Mouse (Mus musculus): ENCODE measurements around the gene Tmem145. TPM values are rescaled to one million over a fixed set of nuclear protein-coding genes. Genes with fewer than 3 reads are reported as not detected.

Tmem145 gene
- polyA plus RNA-seq, 1 experiment from 2014 or later, result 14.5 TPM

DNA sequence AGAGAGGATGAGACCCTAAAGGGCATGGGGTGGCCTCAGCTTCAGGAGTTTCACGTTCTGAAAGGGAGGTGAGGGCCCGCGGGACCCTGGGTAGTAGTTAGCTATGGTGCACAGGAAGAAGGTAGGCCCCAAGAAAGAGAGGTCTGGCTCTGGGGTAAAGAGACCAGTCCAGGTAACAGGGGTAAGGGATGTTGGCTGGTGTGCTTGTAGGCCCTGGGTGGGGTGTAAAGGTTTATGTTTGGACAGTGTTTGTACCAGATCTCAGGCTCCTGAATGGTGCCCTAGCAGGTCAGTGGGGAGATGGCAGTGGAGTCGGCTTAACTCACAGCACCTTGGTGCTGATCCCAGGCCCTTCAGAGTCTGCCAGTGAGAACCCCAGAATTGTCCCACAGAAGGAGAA, 36.9 kb upstream of the Tmem145 start:
- H3K27ac ChIP-seq (ENCODE audit: low read depth, low read length), result no peak overlapping the region
- peak overlapping the region; percentile 81 for H3K9ac ChIP-seq (ENCODE audit: low read length)
- H3K36me3 ChIP-seq (ENCODE audit: control insufficient read depth, insufficient read depth, low read length), result peaks cover 32% of the 10 kb centered on the region
- H3K4me3 ChIP-seq (ENCODE audit: low read depth, low read length), result peak overlapping the region; percentile 73
- peak overlapping the region; percentile 80 for H3K4me2 ChIP-seq (ENCODE audit: low read length)
- 49% methylated on average over 4 of the region's 4 CpGs for WGBS
- H3K4me1 ChIP-seq (ENCODE audit: control insufficient read depth, insufficient read depth, low read length), result peaks cover 14% of the 10 kb centered on the region
- no peaks in the 10 kb centered on the region for H3K27me3 ChIP-seq (replicated peaks; ENCODE audit: control insufficient read depth, insufficient read depth, low read length)
- H3K9me3 ChIP-seq (replicated peaks; ENCODE audit: control insufficient read depth, low read length), result no peaks in the 10 kb centered on the region
- DNase-seq (ENCODE audit: low spot score) (no peak), ATAC-seq (no peak)

DNA sequence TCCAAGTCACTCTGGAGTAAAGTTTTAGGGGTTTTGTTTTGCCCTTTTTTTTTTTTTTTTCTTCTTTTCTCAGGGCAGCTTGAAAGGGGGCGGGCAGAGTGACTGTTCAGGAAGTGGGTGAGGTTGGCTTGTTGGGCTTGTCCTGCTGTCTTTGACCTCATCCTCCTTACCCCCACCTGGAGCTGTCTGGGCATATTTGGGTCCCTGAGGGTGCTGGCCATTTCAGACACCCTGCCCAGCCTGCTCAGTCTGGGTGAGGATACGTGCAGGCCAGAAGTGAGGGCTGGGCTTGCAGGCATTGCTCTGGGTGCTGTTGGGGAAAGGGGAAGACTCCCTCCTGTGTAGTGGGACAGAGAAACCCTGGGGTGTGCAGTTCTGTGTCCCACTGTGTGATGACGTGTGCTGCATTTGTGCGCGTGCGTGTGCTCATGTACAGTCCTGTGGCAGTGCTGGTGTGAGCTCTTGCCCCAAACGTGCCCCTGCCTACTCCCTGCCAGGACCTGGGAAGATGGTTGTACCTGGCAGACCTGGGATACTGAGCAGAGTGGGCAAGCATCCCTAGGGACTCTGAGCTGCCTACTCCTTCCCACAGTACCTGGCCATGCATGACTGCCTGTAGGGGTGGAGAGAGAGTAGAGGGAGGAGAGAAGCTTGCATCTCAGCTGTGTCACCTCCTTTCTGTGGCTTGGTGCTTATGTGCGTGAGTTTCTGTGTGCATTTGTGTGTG, 36.2 kb upstream of the Tmem145 start:
- peak overlapping the region; percentile 73 for H3K4me3 ChIP-seq (ENCODE audit: low read depth, low read length)
- no peak overlapping the region for H3K27ac ChIP-seq (ENCODE audit: low read depth, low read length)
- DNase-seq (ENCODE audit: low spot score) (no peak), ATAC-seq (no peak)
- 86% methylated on average over 8 of the region's 8 CpGs for WGBS
- H3K36me3 ChIP-seq (ENCODE audit: control insufficient read depth, insufficient read depth, low read length), result peaks cover 36% of the 10 kb centered on the region
- H3K9ac ChIP-seq (ENCODE audit: low read length), result peak overlapping the region; percentile 81; the same call in 1 of the 2 replicates
- peak overlapping the region; percentile 80 for H3K4me2 ChIP-seq (ENCODE audit: low read length)
- no peaks in the 10 kb centered on the region for H3K9me3 ChIP-seq (replicated peaks; ENCODE audit: control insufficient read depth, low read length)
- H3K27me3 ChIP-seq (replicated peaks; ENCODE audit: control insufficient read depth, insufficient read depth, low read length), result no peaks in the 10 kb centered on the region
- H3K4me1 ChIP-seq (ENCODE audit: control insufficient read depth, insufficient read depth, low read length), result peaks cover 18% of the 10 kb centered on the region

DNA sequence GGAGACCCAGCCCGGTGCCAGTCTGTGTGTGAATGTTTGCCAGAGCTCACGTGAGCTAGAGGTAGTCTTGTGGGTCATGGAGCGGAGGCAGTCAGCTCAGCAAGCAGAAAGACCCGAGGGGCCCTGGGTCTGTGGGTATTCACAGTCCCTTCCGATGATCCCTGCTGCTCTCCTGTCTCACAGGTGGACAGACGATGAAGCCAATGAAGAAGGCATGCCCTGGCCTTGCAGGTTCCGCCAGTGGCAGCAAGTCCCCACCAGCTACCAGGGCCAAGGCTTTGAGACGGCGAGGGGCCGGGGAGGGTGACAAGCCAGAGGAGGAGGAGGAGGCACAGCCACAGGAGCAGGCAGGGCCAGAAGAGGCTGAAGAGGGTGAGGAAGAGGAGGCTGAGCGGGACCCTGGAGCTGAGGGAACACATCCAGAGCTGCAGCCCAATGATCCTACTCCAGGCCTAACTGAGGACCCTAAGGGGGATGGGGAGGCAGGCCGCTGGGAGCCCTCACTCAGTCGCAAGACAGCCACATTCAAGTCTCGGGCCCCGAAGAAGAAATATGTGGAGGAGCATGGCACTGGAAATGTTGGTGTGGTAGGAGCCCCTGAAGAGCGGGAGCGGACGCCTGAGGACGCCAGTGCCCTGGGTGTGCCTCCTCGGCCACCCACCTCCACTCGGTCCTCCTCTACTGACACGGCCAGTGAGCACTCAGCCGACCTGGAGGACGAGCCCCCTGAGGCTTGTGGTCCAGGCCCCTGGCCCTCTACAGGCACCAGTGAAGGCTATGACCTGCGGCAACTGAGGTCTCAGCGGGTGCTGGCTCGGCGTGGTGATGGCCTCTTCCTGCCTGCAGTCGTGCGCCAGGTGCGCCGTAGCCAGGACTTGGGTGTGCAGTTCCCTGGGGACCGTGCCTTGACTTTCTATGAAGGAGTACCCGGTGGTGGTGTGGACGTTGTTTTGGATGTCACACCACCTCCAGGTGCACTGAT, 35.0 kb upstream of the Tmem145 start:
- DNase-seq (ENCODE audit: low spot score), result no peak
- no peak for ATAC-seq
- Histone ChIP-seq H3K27me3 (replicated peaks; ENCODE audit: control insufficient read depth, insufficient read depth, low read length) (no peaks in the 10 kb centered on the region), H3K4me2 (ENCODE audit: low read length) (no peak overlapping the region), H3K9ac (ENCODE audit: low read length) (peak overlapping the region; percentile 6; the same call in 1 of the 2 replicates), H3K4me3 (ENCODE audit: low read depth, low read length) (no peak overlapping the region), H3K36me3 (ENCODE audit: control insufficient read depth, insufficient read depth, low read length) (peaks cover 40% of the 10 kb centered on the region), H3K27ac (ENCODE audit: low read depth, low read length) (no peak overlapping the region), H3K4me1 (ENCODE audit: control insufficient read depth, insufficient read depth, low read length) (peaks cover 18% of the 10 kb centered on the region), H3K9me3 (replicated peaks; ENCODE audit: control insufficient read depth, low read length) (no peaks in the 10 kb centered on the region)
- 91% methylated on average over 35 of the region's 35 CpGs for WGBS

DNA sequence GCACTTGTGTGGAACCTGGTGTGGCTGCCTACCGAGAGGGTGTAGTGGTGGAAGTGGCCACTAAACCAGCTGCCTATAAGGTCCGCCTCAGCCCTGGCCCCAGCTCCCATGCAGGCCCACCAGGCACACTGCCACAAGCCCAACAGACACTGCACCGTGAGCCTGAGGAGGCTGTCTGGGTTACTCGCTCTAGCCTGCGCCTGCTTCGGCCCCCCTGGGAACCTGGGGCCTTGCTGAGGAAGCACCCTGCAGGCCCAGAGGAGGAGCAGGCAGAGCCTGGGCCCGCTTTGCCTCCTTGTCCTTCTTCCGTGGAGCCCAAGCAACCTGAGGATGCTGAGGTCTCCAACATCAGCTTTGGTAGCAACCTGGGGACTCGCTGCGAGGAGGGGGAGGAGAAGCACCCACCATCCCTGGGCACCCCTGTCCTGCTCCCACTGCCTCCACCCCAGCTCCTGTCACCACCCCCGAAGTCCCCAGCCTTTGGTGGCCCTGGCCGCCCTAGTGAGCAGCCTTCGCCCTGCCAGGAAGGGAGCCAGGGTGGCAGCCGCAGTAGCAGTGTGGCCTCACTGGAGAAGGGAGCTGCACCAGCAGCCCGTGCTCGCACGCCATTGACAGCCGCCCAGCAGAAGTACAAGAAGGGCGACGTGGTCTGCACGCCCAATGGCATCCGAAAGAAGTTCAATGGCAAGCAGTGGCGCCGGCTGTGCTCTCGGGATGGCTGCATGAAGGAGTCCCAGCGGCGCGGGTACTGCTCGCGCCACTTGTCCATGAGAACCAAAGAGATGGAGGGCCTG, 34.1 kb upstream of the Tmem145 start:
- no peak for ATAC-seq
- Histone ChIP-seq H3K4me2 (ENCODE audit: low read length) (no peak overlapping the region), H3K36me3 (ENCODE audit: control insufficient read depth, insufficient read depth, low read length) (peaks cover 40% of the 10 kb centered on the region), H3K9ac (ENCODE audit: low read length) (no peak overlapping the region), H3K9me3 (replicated peaks; ENCODE audit: control insufficient read depth, low read length) (no peaks in the 10 kb centered on the region), H3K4me3 (ENCODE audit: low read depth, low read length) (no peak overlapping the region), H3K27ac (ENCODE audit: low read depth, low read length) (no peak overlapping the region), H3K27me3 (replicated peaks; ENCODE audit: control insufficient read depth, insufficient read depth, low read length) (no peaks in the 10 kb centered on the region), H3K4me1 (ENCODE audit: control insufficient read depth, insufficient read depth, low read length) (peaks cover 17% of the 10 kb centered on the region)
- WGBS, result 89% methylated on average over 30 of the region's 30 CpGs
- no peak for DNase-seq (ENCODE audit: low spot score)

DNA sequence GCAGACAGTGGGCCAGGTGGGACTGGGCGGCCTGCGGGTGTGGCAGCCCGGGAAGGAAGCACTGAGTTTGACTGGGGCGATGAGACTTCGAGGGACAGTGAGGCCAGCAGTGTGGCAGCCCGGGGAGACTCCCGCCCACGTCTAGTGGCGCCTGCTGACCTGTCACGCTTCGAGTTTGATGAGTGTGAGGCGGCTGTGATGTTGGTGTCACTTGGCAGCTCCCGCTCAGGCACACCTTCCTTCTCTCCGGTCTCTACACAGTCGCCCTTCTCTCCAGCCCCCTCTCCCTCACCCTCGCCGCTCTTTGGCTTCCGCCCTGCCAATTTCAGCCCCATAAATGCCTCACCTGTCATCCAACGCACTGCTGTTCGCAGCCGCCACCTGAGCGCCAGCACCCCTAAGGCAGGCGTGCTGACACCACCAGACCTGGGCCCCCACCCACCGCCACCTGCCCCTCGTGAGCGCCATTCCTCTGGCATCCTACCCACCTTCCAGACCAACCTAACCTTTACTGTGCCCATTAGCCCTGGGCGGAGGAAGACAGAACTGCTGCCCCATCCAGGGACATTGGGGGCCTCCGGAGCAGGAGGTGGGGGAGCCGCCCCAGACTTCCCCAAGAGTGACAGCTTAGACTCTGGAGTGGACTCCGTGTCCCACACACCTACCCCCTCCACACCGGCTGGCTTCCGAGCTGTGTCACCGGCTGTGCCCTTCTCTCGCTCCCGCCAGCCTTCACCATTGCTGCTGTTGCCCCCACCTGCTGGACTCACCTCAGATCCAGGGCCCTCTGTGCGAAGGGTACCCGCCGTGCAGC, 33.3 kb upstream of the Tmem145 start:
- DNase-seq (ENCODE audit: low spot score) (no peak), ATAC-seq (no peak)
- Histone ChIP-seq H3K27me3 (replicated peaks; ENCODE audit: control insufficient read depth, insufficient read depth, low read length) (no peaks in the 10 kb centered on the region), H3K4me3 (ENCODE audit: low read depth, low read length) (no peak overlapping the region), H3K4me1 (ENCODE audit: control insufficient read depth, insufficient read depth, low read length) (peaks cover 18% of the 10 kb centered on the region), H3K27ac (ENCODE audit: low read depth, low read length) (no peak overlapping the region), H3K4me2 (ENCODE audit: low read length) (no peak overlapping the region), H3K9me3 (replicated peaks; ENCODE audit: control insufficient read depth, low read length) (no peaks in the 10 kb centered on the region), H3K9ac (ENCODE audit: low read length) (no peak overlapping the region), H3K36me3 (ENCODE audit: control insufficient read depth, insufficient read depth, low read length) (peaks cover 40% of the 10 kb centered on the region)
- 91% methylated on average over 38 of the region's 38 CpGs for WGBS

DNA sequence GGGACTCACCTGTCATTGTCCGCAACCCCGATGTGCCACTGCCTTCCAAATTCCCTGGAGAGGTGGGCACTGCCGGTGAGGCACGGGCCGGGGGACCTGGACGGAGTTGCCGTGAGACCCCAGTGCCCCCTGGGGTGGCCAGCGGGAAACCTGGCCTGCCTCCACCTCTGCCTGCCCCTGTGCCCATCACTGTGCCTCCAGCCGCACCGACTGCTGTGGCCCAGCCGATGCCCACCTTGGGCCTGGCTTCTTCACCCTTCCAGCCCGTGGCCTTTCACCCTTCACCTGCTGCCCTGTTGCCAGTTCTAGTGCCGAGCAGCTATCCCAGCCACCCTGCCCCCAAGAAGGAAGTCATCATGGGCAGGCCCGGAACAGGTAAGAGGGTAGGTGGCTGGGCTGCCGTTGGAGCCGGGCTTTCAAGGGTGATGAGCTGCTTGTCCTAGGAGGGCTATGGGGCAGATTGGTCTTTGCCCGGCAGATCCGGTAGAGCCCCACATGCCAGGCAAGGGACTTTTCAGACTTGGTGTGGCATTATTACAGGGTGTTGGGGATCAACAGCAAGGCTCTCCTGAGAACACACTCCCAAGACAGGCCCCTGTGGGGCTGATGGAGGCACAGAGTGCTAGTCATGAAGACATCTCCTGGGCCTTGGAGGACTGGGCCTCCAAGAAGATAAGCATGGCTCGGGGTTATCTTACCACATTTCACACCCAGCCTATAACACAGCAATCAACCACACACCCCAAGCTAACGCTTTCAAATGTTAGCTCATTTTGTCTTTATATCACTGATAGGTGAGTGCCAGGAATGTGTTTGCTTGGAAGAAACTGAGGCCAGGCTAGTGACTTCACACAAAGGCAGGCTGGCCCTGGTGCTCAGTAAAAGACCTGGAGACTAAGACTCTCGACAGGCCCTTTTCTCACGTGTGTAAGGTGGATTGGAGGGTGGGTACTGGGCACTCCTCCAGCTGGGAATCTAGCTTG, 32.4 kb upstream of the Tmem145 start:
- Histone ChIP-seq H3K4me2 (ENCODE audit: low read length) (no peak overlapping the region), H3K27me3 (replicated peaks; ENCODE audit: control insufficient read depth, insufficient read depth, low read length) (no peaks in the 10 kb centered on the region), H3K4me3 (ENCODE audit: low read depth, low read length) (no peak overlapping the region), H3K36me3 (ENCODE audit: control insufficient read depth, insufficient read depth, low read length) (peaks cover 40% of the 10 kb centered on the region), H3K9ac (ENCODE audit: low read length) (peak overlapping the region; percentile 35; the same call in 1 of the 2 replicates), H3K27ac (ENCODE audit: low read depth, low read length) (no peak overlapping the region), H3K4me1 (ENCODE audit: control insufficient read depth, insufficient read depth, low read length) (peaks cover 22% of the 10 kb centered on the region), H3K9me3 (replicated peaks; ENCODE audit: control insufficient read depth, low read length) (no peaks in the 10 kb centered on the region)
- no peak for DNase-seq (ENCODE audit: low spot score)
- 89% methylated on average over 22 of the region's 22 CpGs for WGBS
- no peak for ATAC-seq

DNA sequence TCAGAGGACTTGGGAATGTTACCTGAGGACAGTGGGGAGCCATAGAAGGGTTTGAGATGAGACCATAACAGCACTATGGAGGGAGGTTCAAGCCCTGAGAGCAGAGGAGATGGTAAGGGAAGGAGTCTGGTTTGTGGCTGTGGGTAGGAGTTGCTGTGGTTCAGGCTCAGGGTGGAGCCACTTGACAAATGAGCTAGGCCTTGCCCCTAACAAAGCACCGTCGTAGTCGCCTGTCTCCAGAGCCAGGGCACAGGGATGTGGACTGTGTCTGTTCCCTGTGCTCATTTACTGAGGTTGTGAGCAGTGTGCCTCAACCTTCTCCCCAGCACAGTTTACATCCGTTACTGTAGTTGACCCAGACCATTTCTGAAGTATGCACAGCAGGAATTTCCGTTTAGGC, 31.3 kb upstream of the Tmem145 start:
- H3K4me1 ChIP-seq (ENCODE audit: control insufficient read depth, insufficient read depth, low read length), result peaks cover 14% of the 10 kb centered on the region

More for the DNA sequence above, 31.3 kb upstream of the Tmem145 start:
- H3K27ac ChIP-seq (ENCODE audit: low read depth, low read length), result 0 out of 2 replicates have a peak overlapping the region, but pooled peaks have one; percentile 30
- ATAC-seq (no peak), DNase-seq (ENCODE audit: low spot score) (no peak)
- H3K4me2 ChIP-seq (ENCODE audit: low read length), result no peak overlapping the region
- 73% methylated on average over 5 of the region's 5 CpGs for WGBS
- H3K27me3 ChIP-seq (replicated peaks; ENCODE audit: control insufficient read depth, insufficient read depth, low read length), result no peaks in the 10 kb centered on the region
- no peak overlapping the region for H3K4me3 ChIP-seq (ENCODE audit: low read depth, low read length)
- H3K9me3 ChIP-seq (replicated peaks; ENCODE audit: control insufficient read depth, low read length), result no peaks in the 10 kb centered on the region
- H3K9ac ChIP-seq (ENCODE audit: low read length), result peak overlapping the region; percentile 13; the same call in 1 of the 2 replicates
- H3K36me3 ChIP-seq (ENCODE audit: control insufficient read depth, insufficient read depth, low read length), result peaks cover 40% of the 10 kb centered on the region
